Mouse (Mus musculus) cerebellum, adult 2 months (tissue): ENCODE measurements around the gene Gtpbp4.
"Not testable (repeated sequence)": the region's sequence is repeated elsewhere in the genome, so short reads cannot be mapped to it uniquely, and the experiment has no call there.

Experiments used
- CTCF ChIP-seq: fragments of 200-500 bp; IDR thresholded peaks from 2 replicates; pipeline ENCODE4 v1.5.1; 2011; ENCODE audit warnings: low read depth, mild to moderate bottlenecking, control low read depth, low read length, moderate library complexity, borderline replicate concordance; ENCODE audit not compliant: insufficient read depth
- POLR2A ChIP-seq: fragments of 200-500 bp; IDR thresholded peaks from 2 replicates; pipeline ENCODE4 v1.6.1; 2011; ENCODE audit warnings: low read length, control low read depth, borderline replicate concordance; ENCODE audit not compliant: insufficient read depth

DNA sequence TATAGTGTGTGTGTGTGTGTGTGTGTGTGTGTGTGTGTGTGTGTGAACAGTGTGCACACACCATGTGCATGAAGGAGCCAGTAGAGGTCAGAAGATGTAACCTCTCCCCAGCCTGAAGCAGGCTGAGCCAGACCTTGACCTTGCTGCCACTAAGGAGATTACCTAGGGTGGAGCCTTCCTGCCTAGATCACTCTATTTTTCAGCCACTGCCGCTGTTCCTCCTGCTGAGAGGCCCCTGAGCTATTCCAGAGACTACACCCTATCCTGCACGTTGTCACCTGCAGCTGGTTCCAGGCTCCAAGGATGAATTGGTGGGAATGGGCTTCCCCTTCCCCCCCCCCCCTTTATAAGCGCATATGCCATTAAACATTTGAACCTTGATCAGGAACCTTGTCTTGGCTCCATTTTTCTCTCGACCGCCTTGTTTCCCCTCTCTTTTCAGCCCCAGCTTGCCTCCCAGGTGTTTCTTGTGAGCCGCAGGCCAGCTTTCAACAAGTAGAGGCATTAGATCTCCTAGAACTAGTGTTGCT lies 58.2 kb downstream of the Gtpbp4 start:
- not testable (repeated sequence) for TF ChIP-seq CTCF, POLR2A
